Mouse (Mus musculus) hindbrain, embryonic 11.5 days (tissue): ENCODE data around the gene Rpgrip1l. TPM values are rescaled to one million over a fixed set of nuclear protein-coding genes. Genes with fewer than 3 reads are reported as not detected.

Experiments
- ATAC-seq: fragments of 200-750 bp; cut with Nextera tagmentation; 2 replicates; pipeline ENCODE4 v1.8.0; 2017; ENCODE audit warnings: mild to moderate bottlenecking, moderate TSS enrichment, moderate library complexity; ENCODE audit not compliant: low FRiP score
- DNase-seq: peaks from one replicate; pipeline ENCODE4 v3.0.0-alpha.2; 2015; ENCODE audit warnings: low spot score
- H3K27ac ChIP-seq: fragments of 300-500 bp; sonication (generic); 2 replicates; pipeline ENCODE4 v1.5.1; 2014; ENCODE audit warnings: mild to moderate bottlenecking, low read depth, low read length
- H3K27me3 ChIP-seq: fragments of 300-500 bp; sonication (generic); 2 replicates; pipeline ENCODE4 v1.6.1; 2014; ENCODE audit warnings: mild to moderate bottlenecking, low read length, moderate library complexity, mixed read lengths; ENCODE audit not compliant: control insufficient read depth, insufficient read depth
- H3K36me3 ChIP-seq: fragments of 300-500 bp; sonication (generic); 2 replicates; pipeline ENCODE4 v1.6.1; 2014; ENCODE audit warnings: mild to moderate bottlenecking, low read length, moderate library complexity, mixed read lengths; ENCODE audit not compliant: control insufficient read depth, insufficient read depth
- H3K4me1 ChIP-seq: fragments of 300-500 bp; sonication (generic); replicated peaks from 2 replicates; pipeline ENCODE4 v1.6.1; 2014; ENCODE audit warnings: low read length, mixed read lengths; ENCODE audit not compliant: control insufficient read depth, insufficient read depth
- H3K4me2 ChIP-seq: fragments of 300-500 bp; sonication (generic); replicated peaks from 2 replicates; pipeline ENCODE4 v1.6.1; 2014; ENCODE audit warnings: mild to moderate bottlenecking, low read depth, low read length
- H3K4me3 ChIP-seq: fragments of 300-500 bp; sonication (generic); 2 replicates; pipeline ENCODE4 v1.5.1; 2014; ENCODE audit warnings: low read depth, low read length
- H3K9ac ChIP-seq: fragments of 300-500 bp; sonication (generic); 2 replicates; pipeline ENCODE4 v1.6.1; 2014; ENCODE audit warnings: low read depth, low read length
- H3K9me3 ChIP-seq: fragments of 300-500 bp; sonication (generic); 2 replicates; pipeline ENCODE4 v1.6.1; 2016; ENCODE audit warnings: low read length; ENCODE audit not compliant: control insufficient read depth
- WGBS: fragments of 180-500 bp; shearing (Covaris S2); extraction: QIAGEN DNeasy Blood & Tissue Kit; methylation state at CpG from one replicate; pipeline ENCODE4 v1.1.7; 2014; 5-methylcytosine and 5-hydroxymethylcytosine counted together
- polyA plus RNA-seq: library from polyadenylated mRNA; unstranded; fragments of >200 nt; fragmentation: Nextera tagmentation; extraction: Ambion mirVana; gene quantifications from 2 replicates; pipeline ENCODE4 v1.2.1, GENCODE M21; 2014

The Rpgrip1l gene
- polyA plus RNA-seq, 1 experiment from 2014 or later: 19.4 TPM

GRCm38 (mm10) chr8:91217062-91217905, 95.8 kb downstream of the Rpgrip1l start:
- no peak overlapping the region for H3K4me2 ChIP-seq
- DNase-seq (no peak), ATAC-seq (no peak)
- H3K9ac ChIP-seq: no peak overlapping the region
- H3K36me3 ChIP-seq: no peaks in the 10 kb centered on the region
- H3K27ac ChIP-seq: no peak overlapping the region
- H3K9me3 ChIP-seq: no peaks in the 10 kb centered on the region
- H3K4me3 ChIP-seq: no peak overlapping the region
- WGBS: 96% methylated on average over 5 of the region's 5 CpGs
- H3K27me3 ChIP-seq: no peaks in the 10 kb centered on the region
- H3K4me1 ChIP-seq: no peaks in the 10 kb centered on the region

GRCm38 (mm10) chr8:91214287-91214686, 98.8 kb downstream of the Rpgrip1l start:
- no peak overlapping the region for H3K27ac ChIP-seq
- no peak overlapping the region for H3K9ac ChIP-seq
- ATAC-seq (no peak), DNase-seq (no peak)
- H3K4me2 ChIP-seq: no peak overlapping the region
- H3K4me3 ChIP-seq: no peak overlapping the region
- H3K27me3 ChIP-seq: no peaks in the 10 kb centered on the region
- H3K36me3 ChIP-seq: no peaks in the 10 kb centered on the region
- no peaks in the 10 kb centered on the region for H3K4me1 ChIP-seq
- no peaks in the 10 kb centered on the region for H3K9me3 ChIP-seq
- 79% methylated on average over 3 of the region's 3 CpGs for WGBS

GRCm38 (mm10) chr8:91212948-91213347, 100.1 kb downstream of the Rpgrip1l start:
- H3K4me2 ChIP-seq: no peak overlapping the region
- H3K27me3 ChIP-seq: no peaks in the 10 kb centered on the region
- H3K36me3 ChIP-seq: no peaks in the 10 kb centered on the region
- no peaks in the 10 kb centered on the region for H3K9me3 ChIP-seq
- no peaks in the 10 kb centered on the region for H3K4me1 ChIP-seq
- no peak for ATAC-seq
- H3K4me3 ChIP-seq: no peak overlapping the region
- no peak overlapping the region for H3K27ac ChIP-seq
- 90% methylated on average over 2 of the region's 2 CpGs for whole genome bisulfite sequencing
- no peak for DNase-seq
- no peak overlapping the region for H3K9ac ChIP-seq

- no peak overlapping the region for H3K9ac ChIP-seq
- H3K4me3 ChIP-seq: no peak overlapping the region
- ATAC-seq (no peak), DNase-seq (no peak)
- no peaks in the 10 kb centered on the region for H3K36me3 ChIP-seq
- WGBS: 87% methylated on average over 3 of the region's 3 CpGs
- H3K27me3 ChIP-seq: no peaks in the 10 kb centered on the region
- no peaks in the 10 kb centered on the region for H3K9me3 ChIP-seq
- H3K27ac ChIP-seq: no peak overlapping the region
- H3K4me1 ChIP-seq: no peaks in the 10 kb centered on the region
- no peak overlapping the region for H3K4me2 ChIP-seq
Observed at GRCm38 (mm10) chr8:91209658-91210057, 103.4 kb downstream of the Rpgrip1l start.

GRCm38 (mm10) chr8:91207676-91208075, 105.4 kb downstream of the Rpgrip1l start:
- Histone ChIP-seq H3K27me3 (no peaks in the 10 kb centered on the region), H3K9me3 (no peaks in the 10 kb centered on the region), H3K4me3 (no peak overlapping the region), H3K36me3 (no peaks in the 10 kb centered on the region), H3K27ac (no peak overlapping the region), H3K9ac (no peak overlapping the region), H3K4me1 (no peaks in the 10 kb centered on the region), H3K4me2 (no peak overlapping the region)
- ATAC-seq (no peak), DNase-seq (no peak)
- 81% methylated on average over 2 of the region's 2 CpGs for WGBS

- Histone ChIP-seq H3K4me2 (no peak overlapping the region), H3K9me3 (no peaks in the 10 kb centered on the region), H3K9ac (no peak overlapping the region), H3K4me3 (no peak overlapping the region), H3K27ac (no peak overlapping the region), H3K4me1 (no peaks in the 10 kb centered on the region), H3K27me3 (no peaks in the 10 kb centered on the region), H3K36me3 (no peaks in the 10 kb centered on the region)
- ATAC-seq (no peak), DNase-seq (no peak)
- 85% methylated on average over 6 of the region's 6 CpGs for WGBS
Observed at GRCm38 (mm10) chr8:91205897-91206296, 107.2 kb downstream of the Rpgrip1l start.

GRCm38 (mm10) chr8:91201184-91201583, 111.9 kb downstream of the Rpgrip1l start:
- H3K27me3 ChIP-seq: no peaks in the 10 kb centered on the region
- no peaks in the 10 kb centered on the region for H3K36me3 ChIP-seq
- ATAC-seq: no peak
- H3K4me1 ChIP-seq: no peaks in the 10 kb centered on the region
- no peaks in the 10 kb centered on the region for H3K9me3 ChIP-seq
- no peak overlapping the region for H3K9ac ChIP-seq
- H3K4me2 ChIP-seq: no peak overlapping the region
- 73% methylated on average over 2 of the region's 2 CpGs for WGBS
- H3K27ac ChIP-seq: no peak overlapping the region
- no peak overlapping the region for H3K4me3 ChIP-seq
- DNase-seq: no peak

- Histone ChIP-seq H3K4me1 (no peaks in the 10 kb centered on the region), H3K9me3 (no peaks in the 10 kb centered on the region)
- WGBS: 91% methylated on average over 7 of the region's 7 CpGs
Observed at GRCm38 (mm10) chr8:91199876-91200275, 113.2 kb downstream of the Rpgrip1l start, which contains the start of gene Aktip. Gene Aktip (minus strand): TSS chr8:91199976.

GRCm38 (mm10) chr8:91198036-91198435, 115.0 kb downstream of the Rpgrip1l start:
- WGBS: 70% methylated on average over 3 of the region's 3 CpGs
- Histone ChIP-seq H3K9me3 (no peaks in the 10 kb centered on the region), H3K27me3 (no peaks in the 10 kb centered on the region), H3K4me1 (no peaks in the 10 kb centered on the region), H3K36me3 (no peaks in the 10 kb centered on the region), H3K4me3 (no peak overlapping the region), H3K27ac (no peak overlapping the region), H3K9ac (no peak overlapping the region), H3K4me2 (no peak overlapping the region)
- no peak for DNase-seq
- no peak for ATAC-seq

More at GRCm38 (mm10) chr8:91199876-91200275, 113.2 kb downstream of the Rpgrip1l start, which contains the start of gene Aktip:
- H3K4me2 ChIP-seq: no peak within 1 kb of the TSS
- H3K4me3 ChIP-seq: no peak within 1 kb of the TSS
- ATAC-seq: no peak
- no peak for DNase-seq
- no peaks in the 10 kb centered on the region for H3K27me3 ChIP-seq
- H3K36me3 ChIP-seq: no peaks in the 10 kb centered on the region
- no peak within 1 kb of the TSS for H3K9ac ChIP-seq
- H3K27ac ChIP-seq: no peak within 1 kb of the TSS
